Mouse (Mus musculus) myocyte (in vitro differentiated cells): Measurements from ENCODE around the gene Crx.

Experiments
- CEBPB ChIP-seq: IDR thresholded peaks from 2 replicates; pipeline ENCODE4 v1.6.1; 2011; ENCODE audit warnings: mild to moderate bottlenecking, moderate library complexity; ENCODE audit not compliant: poor library complexity, insufficient read depth, severe bottlenecking
- E2F4 ChIP-seq: IDR thresholded peaks from one replicate; pipeline ENCODE4 v1.6.1; 2011; ENCODE audit warnings: mild to moderate bottlenecking, control low read depth, moderate library complexity; ENCODE audit not compliant: insufficient read depth
- MAX ChIP-seq: IDR thresholded peaks from one replicate; pipeline ENCODE4 v1.6.1; 2011; ENCODE audit warnings: low read depth, mild to moderate bottlenecking, control low read depth
- POLR2A ChIP-seq: IDR thresholded peaks from one replicate; pipeline ENCODE4 v1.6.1; 2011; ENCODE audit warnings: low read depth, mild to moderate bottlenecking, control low read depth, moderate library complexity; ENCODE audit not compliant: insufficient read length
- POLR2AphosphoS2 ChIP-seq: IDR thresholded peaks from one replicate; pipeline ENCODE4 v1.6.1; 2011; ENCODE audit warnings: low read depth, control low read depth; ENCODE audit not compliant: insufficient read length
- SRF ChIP-seq: IDR thresholded peaks from one replicate; pipeline ENCODE4 v1.6.1; 2011; ENCODE audit warnings: low read depth; ENCODE audit not compliant: control insufficient read depth, insufficient read length
- TCF12 ChIP-seq: IDR thresholded peaks from one replicate; pipeline ENCODE4 v1.6.1; 2011; ENCODE audit warnings: mild to moderate bottlenecking, control low read depth; ENCODE audit not compliant: poor library complexity, insufficient read depth, severe bottlenecking
- TCF3 ChIP-seq: IDR thresholded peaks from one replicate; pipeline ENCODE4 v1.6.1; 2011; ENCODE audit warnings: low read depth, control low read depth; ENCODE audit not compliant: insufficient read length
- USF1 ChIP-seq: IDR thresholded peaks from one replicate; pipeline ENCODE4 v1.6.1; 2011; ENCODE audit warnings: low read depth, mild to moderate bottlenecking, control low read depth, moderate library complexity

GRCm38 (mm10) chr7:15919947-15920346 is 40.2 kb upstream of the Crx start:
- TF ChIP-seq POLR2A, result no peak
- no peak for TF ChIP-seq USF1
- TF ChIP-seq TCF3, result no peak
- no peak for TF ChIP-seq E2F4
- TF ChIP-seq POLR2AphosphoS2, result no peak
- TF ChIP-seq TCF12, result no peak
- no peak for TF ChIP-seq MAX
- no peak for TF ChIP-seq CEBPB
- TF ChIP-seq SRF, result no peak
